Mouse (Mus musculus) spleen, adult 2 months (tissue): ENCODE measurements around the gene Dip2c.

Experiments used
- CTCF ChIP-seq: fragments of 200-500 bp; IDR thresholded peaks from 2 replicates; pipeline ENCODE4 v1.5.1; 2011; ENCODE audit warnings: mild to moderate bottlenecking, inconsistent platforms; ENCODE audit not compliant: insufficient read depth, insufficient read length, insufficient replicate concordance; ENCODE audit errors: extremely low read depth
- POLR2A ChIP-seq: fragments of 200-500 bp; IDR thresholded peaks from 2 replicates; pipeline ENCODE4 v1.6.1; 2011; ENCODE audit warnings: low read depth, low read length, inconsistent platforms

DNA sequence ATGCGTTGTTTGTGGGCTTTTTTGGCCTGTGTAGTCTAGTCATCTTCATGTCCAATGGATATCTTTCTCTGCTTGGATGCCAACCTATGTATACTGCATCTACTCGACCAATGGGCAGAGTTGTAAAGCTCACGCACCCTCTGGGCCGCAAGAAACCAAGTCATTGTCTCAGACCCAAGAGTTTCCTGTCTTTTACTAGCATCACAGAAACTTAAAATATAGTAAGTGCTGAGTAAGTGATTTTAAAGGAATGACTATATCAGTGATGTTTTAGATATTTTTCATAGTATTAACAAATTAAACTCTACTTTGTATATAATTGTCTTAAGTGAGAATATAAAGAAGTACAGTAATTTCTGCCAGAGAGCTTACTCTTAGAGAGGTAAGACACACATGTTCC, 145.6 kb downstream of the Dip2c start:
- TF ChIP-seq CTCF = no peak
- no peak for TF ChIP-seq POLR2A
